Mouse (Mus musculus) mouse embryonic stem cell (cell line): ENCODE data around the gene Sesn1.

Experiments
- in situ Hi-C, 2 experiments: fragments of 300-500 bp; cut with MboI; formaldehyde crosslinking; loops; 1 replicate in 1 of 2; 3 replicates in 1 of 2; pipeline ENCODE4 v1.14.3; 2019 to 2020; ENCODE audit warnings: low sequenced_read_pairs in 2 of 2, low pct_unique_long_range_greater_than_20kb in 1 of 2, mixed read lengths in 1 of 2; ENCODE audit not compliant: unreplicated experiment in 1 of 2

Sesn1 gene

GRCm38 (mm10) chr10:41809771-41810563, at the start of gene Sesn1, which contains the start of gene Cep57l1:
Sesn1 (plus strand) TSS chr10:41809935.
Cep57l1 (minus strand) TSS chr10:41809871.
- in situ Hi-C loops, result loop anchor here in 1 of 2 experiments (5.0 to 25.0 kb wide), 2 partner anchors 43 to 477 kb away; partner anchors contain the start of gene Foxo3

GRCm38 (mm10) chr10:41760866-41761265, 48.9 kb upstream of the Sesn1 start:
- in situ Hi-C loops, result no loop called here

- in situ Hi-C loops, result no loop called here
Observed at GRCm38 (mm10) chr10:41763741-41764385, 45.9 kb upstream of the Sesn1 start.

GRCm38 (mm10) chr10:41765586-41765985, 44.1 kb upstream of the Sesn1 start:
- in situ Hi-C loops, result loop anchor here in 1 of 2 experiments (5.0 kb wide), 1 partner anchor 42 kb away; the partner anchor contains the start of genes Cep57l1 and Sesn1

GRCm38 (mm10) chr10:41766280-41766679, 43.5 kb upstream of the Sesn1 start:
- in situ Hi-C loops, result loop anchor here in 1 of 2 experiments (5.0 kb wide), 1 partner anchor 41 kb away; the partner anchor contains the start of genes Cep57l1 and Sesn1

GRCm38 (mm10) chr10:41767254-41767653, 42.5 kb upstream of the Sesn1 start:
- in situ Hi-C loops, result loop anchor here in 1 of 2 experiments (5.0 kb wide), 1 partner anchor 40 kb away; the partner anchor contains the start of genes Cep57l1 and Sesn1

- in situ Hi-C loops, result no loop called here
Observed at GRCm38 (mm10) chr10:41792375-41792774, 17.4 kb upstream of the Sesn1 start.

- in situ Hi-C loops, result no loop called here
Observed at GRCm38 (mm10) chr10:41797253-41797652, 12.5 kb upstream of the Sesn1 start.

- in situ Hi-C loops, result loop anchor here in 1 of 2 experiments (25.0 kb wide), 1 partner anchor 484 kb away; the partner anchor contains the start of gene Foxo3
Observed at GRCm38 (mm10) chr10:41803467-41803866, 6.3 kb upstream of the Sesn1 start.

- in situ Hi-C loops, result loop anchor here in 1 of 2 experiments (5.0 to 25.0 kb wide), 2 partner anchors 37 to 483 kb away; partner anchors contain the start of gene Foxo3
Observed at GRCm38 (mm10) chr10:41804711-41805110, 5.0 kb upstream of the Sesn1 start.

- in situ Hi-C loops, result loop anchor here in 1 of 2 experiments (5.0 to 25.0 kb wide), 2 partner anchors 39 to 481 kb away; partner anchors contain the start of gene Foxo3
Observed at GRCm38 (mm10) chr10:41805729-41806355, 3.9 kb upstream of the Sesn1 start.

GRCm38 (mm10) chr10:41809080-41809770, 510 bp upstream of the Sesn1 start:
- in situ Hi-C loops, result loop anchor here in 1 of 2 experiments (5.0 to 25.0 kb wide), 2 partner anchors 42 to 478 kb away; partner anchors contain the start of gene Foxo3

GRCm38 (mm10) chr10:41810564-41811455, 1.1 kb downstream of the Sesn1 start:
- in situ Hi-C loops, result loop anchor here in 1 of 2 experiments (25.0 kb wide), 1 partner anchor 476 kb away; the partner anchor contains the start of gene Foxo3

GRCm38 (mm10) chr10:41812566-41812965, 2.8 kb downstream of the Sesn1 start:
- in situ Hi-C loops, result loop anchor here in 1 of 2 experiments (25.0 kb wide), 1 partner anchor 475 kb away; the partner anchor contains the start of gene Foxo3

- in situ Hi-C loops, result loop anchor here in 1 of 2 experiments (25.0 kb wide), 1 partner anchor 473 kb away; the partner anchor contains the start of gene Foxo3
Observed at GRCm38 (mm10) chr10:41814305-41814853, 4.6 kb downstream of the Sesn1 start.

- in situ Hi-C loops, result loop anchor here in 1 of 2 experiments (25.0 kb wide), 1 partner anchor 471 kb away; the partner anchor contains the start of gene Foxo3
Observed at GRCm38 (mm10) chr10:41816516-41816915, 6.8 kb downstream of the Sesn1 start.
